Mouse (Mus musculus): ENCODE results near the gene St7. TPM values are rescaled to one million over a fixed set of nuclear protein-coding genes. Genes with fewer than 3 reads are reported as not detected.
"Not testable (repeated sequence)": the region's sequence is repeated elsewhere in the genome, so short reads cannot be mapped to it uniquely, and the experiment has no call there.

St7 gene
- polyA plus RNA-seq, 1 experiment, result 22.8 TPM

- TF ChIP-seq CTCF (IDR thresholded peaks at IDR 0.05; ENCODE audit: extremely low read depth, insufficient read depth, low read length) (peak; percentile 74), POLR2A (IDR thresholded peaks at IDR 0.05; ENCODE audit: extremely low read depth, insufficient read depth, low read length) (no peak)
- Histone ChIP-seq H3K4me1 (ENCODE audit: control insufficient read depth, insufficient read depth, low read length) (no peaks in the 10 kb centered on the region), H3K27ac (ENCODE audit: insufficient read depth, low read length) (no peak overlapping the region), H3K4me3 (ENCODE audit: insufficient read depth, low read length) (no peak overlapping the region)
These were observed 17.5 kb upstream of the St7 start for GRCm38 (mm10) chr6:17675019-17675756.

GRCm38 (mm10) chr6:17677008-17677407, 15.7 kb upstream of the St7 start:
- H3K4me3 ChIP-seq (ENCODE audit: insufficient read depth, low read length), result no peak overlapping the region
- no peak overlapping the region for H3K27ac ChIP-seq (ENCODE audit: insufficient read depth, low read length)
- H3K4me1 ChIP-seq (ENCODE audit: control insufficient read depth, insufficient read depth, low read length), result no peaks in the 10 kb centered on the region
- TF ChIP-seq POLR2A (IDR thresholded peaks at IDR 0.05; ENCODE audit: extremely low read depth, insufficient read depth, low read length), result no peak

- TF ChIP-seq POLR2A (IDR thresholded peaks at IDR 0.05; ENCODE audit: extremely low read depth, insufficient read depth, low read length) (no peak), CTCF (IDR thresholded peaks at IDR 0.05; ENCODE audit: extremely low read depth, insufficient read depth, low read length) (no peak)
- Histone ChIP-seq H3K4me3 (ENCODE audit: insufficient read depth, low read length) (no peak overlapping the region), H3K4me1 (ENCODE audit: control insufficient read depth, insufficient read depth, low read length) (no peaks in the 10 kb centered on the region), H3K27ac (ENCODE audit: insufficient read depth, low read length) (no peak overlapping the region)
These were observed 12.3 kb upstream of the St7 start for GRCm38 (mm10) chr6:17680266-17680925.

- no peak overlapping the region for H3K4me3 ChIP-seq (ENCODE audit: insufficient read depth, low read length)
- H3K27ac ChIP-seq (ENCODE audit: insufficient read depth, low read length), result no peak overlapping the region
- TF ChIP-seq POLR2A (IDR thresholded peaks at IDR 0.05; ENCODE audit: extremely low read depth, insufficient read depth, low read length) (no peak), CTCF (IDR thresholded peaks at IDR 0.05; ENCODE audit: extremely low read depth, insufficient read depth, low read length) (no peak)
- no peaks in the 10 kb centered on the region for H3K4me1 ChIP-seq (ENCODE audit: control insufficient read depth, insufficient read depth, low read length)
These were observed 10.9 kb upstream of the St7 start for GRCm38 (mm10) chr6:17681810-17682209.

- Histone ChIP-seq H3K27ac (ENCODE audit: insufficient read depth, low read length) (no peak overlapping the region), H3K4me3 (ENCODE audit: insufficient read depth, low read length) (no peak overlapping the region), H3K4me1 (ENCODE audit: control insufficient read depth, insufficient read depth, low read length) (no peaks in the 10 kb centered on the region)
- no peak for TF ChIP-seq POLR2A (IDR thresholded peaks at IDR 0.05; ENCODE audit: extremely low read depth, insufficient read depth, low read length)
- no peak for TF ChIP-seq CTCF (IDR thresholded peaks at IDR 0.05; ENCODE audit: extremely low read depth, insufficient read depth, low read length)
These were observed 4.1 kb upstream of the St7 start for GRCm38 (mm10) chr6:17688676-17689075.

GRCm38 (mm10) chr6:17693726-17694549, 1.2 kb downstream of the St7 start:
- H3K4me3 ChIP-seq (ENCODE audit: insufficient read depth, low read length), result peak overlapping the region; percentile 95
- H3K4me1 ChIP-seq (ENCODE audit: control insufficient read depth, insufficient read depth, low read length), result no peaks in the 10 kb centered on the region; the same call in 1 of the 2 replicates
- peak overlapping the region; percentile 79; the same call in 1 of the 2 replicates for H3K27ac ChIP-seq (ENCODE audit: insufficient read depth, low read length)
- TF ChIP-seq POLR2A (IDR thresholded peaks at IDR 0.05; ENCODE audit: extremely low read depth, insufficient read depth, low read length) (no peak), CTCF (IDR thresholded peaks at IDR 0.05; ENCODE audit: extremely low read depth, insufficient read depth, low read length) (no peak)

GRCm38 (mm10) chr6:17694550-17694951, 1.8 kb downstream of the St7 start:
- Histone ChIP-seq H3K4me3 (ENCODE audit: insufficient read depth, low read length) (peak overlapping the region; percentile 95), H3K27ac (ENCODE audit: insufficient read depth, low read length) (no peak overlapping the region), H3K4me1 (ENCODE audit: control insufficient read depth, insufficient read depth, low read length) (no peaks in the 10 kb centered on the region; the same call in 1 of the 2 replicates)
- TF ChIP-seq CTCF (IDR thresholded peaks at IDR 0.05; ENCODE audit: extremely low read depth, insufficient read depth, low read length), result no peak
- 0 out of 2 replicates have a peak, but pooled peaks have one; percentile 25 for TF ChIP-seq POLR2A (IDR thresholded peaks at IDR 0.05; ENCODE audit: extremely low read depth, insufficient read depth, low read length)

GRCm38 (mm10) chr6:17696321-17696734, 3.6 kb downstream of the St7 start:
- H3K4me1 ChIP-seq (ENCODE audit: control insufficient read depth, insufficient read depth, low read length), result no peaks in the 10 kb centered on the region; the same call in 1 of the 2 replicates
- H3K4me3 ChIP-seq (ENCODE audit: insufficient read depth, low read length), result no peak overlapping the region
- TF ChIP-seq CTCF (IDR thresholded peaks at IDR 0.05; ENCODE audit: extremely low read depth, insufficient read depth, low read length), result peak; percentile 58
- TF ChIP-seq POLR2A (IDR thresholded peaks at IDR 0.05; ENCODE audit: extremely low read depth, insufficient read depth, low read length), result no peak
- H3K27ac ChIP-seq (ENCODE audit: insufficient read depth, low read length), result no peak overlapping the region

GRCm38 (mm10) chr6:17700936-17701612, 8.3 kb downstream of the St7 start:
- no peak for TF ChIP-seq POLR2A (IDR thresholded peaks at IDR 0.05; ENCODE audit: extremely low read depth, insufficient read depth, low read length)
- H3K4me3 ChIP-seq (ENCODE audit: insufficient read depth, low read length), result no peak overlapping the region
- H3K4me1 ChIP-seq (ENCODE audit: control insufficient read depth, insufficient read depth, low read length), result no peaks in the 10 kb centered on the region; the same call in 1 of the 2 replicates
- H3K27ac ChIP-seq (ENCODE audit: insufficient read depth, low read length), result no peak overlapping the region

GRCm38 (mm10) chr6:17704038-17704437, 11.3 kb downstream of the St7 start:
- not testable (repeated sequence) for H3K4me3 ChIP-seq (ENCODE audit: insufficient read depth, low read length); H3K4me1 ChIP-seq (ENCODE audit: control insufficient read depth, insufficient read depth, low read length); H3K27ac ChIP-seq (ENCODE audit: insufficient read depth, low read length)
